Mouse (Mus musculus): Measurements from ENCODE around the gene Ino80e. TPM values are rescaled to one million over a fixed set of nuclear protein-coding genes. Genes with fewer than 3 reads are reported as not detected.
"Not testable (repeated sequence)": the region's sequence is repeated elsewhere in the genome, so short reads cannot be mapped to it uniquely, and the experiment has no call there.

The Ino80e gene
- polyA plus RNA-seq (2016; fragmentation: Nextera tagmentation; extraction: Ambion mirVana): 105 and 107 TPM in 2 replicates

- H3K4me3 ChIP-seq: peak within 1 kb of the TSS; percentile 72
- under 1% methylated on average over 41 of the region's 41 CpGs for WGBS
- DNase-seq (ENCODE audit: low spot score): peak; percentile 95
- peak within 1 kb of the TSS; percentile 94 for H3K27ac ChIP-seq (replicated peaks)
- no peaks in the 10 kb centered on the region for H3K9me3 ChIP-seq (replicated peaks)
- peaks cover 40% of the 10 kb centered on the region for H3K4me1 ChIP-seq
- peaks cover 79% of the 10 kb centered on the region for H3K36me3 ChIP-seq
- no peaks in the 10 kb centered on the region for H3K27me3 ChIP-seq (ENCODE audit: low read depth, poor library complexity, severe bottlenecking)
These were observed at the start of gene Ino80e for GRCm38 (mm10) chr7:126862147-126862784. Gene Ino80e, minus strand, starts transcription at chr7:126862377.

- Histone ChIP-seq H3K4me3 (no peak overlapping the region), H3K4me1 (no peaks in the 10 kb centered on the region), H3K36me3 (peaks cover 15% of the 10 kb centered on the region; the same call in 1 of the 2 replicates), H3K9me3 (replicated peaks) (no peaks in the 10 kb centered on the region), H3K27me3 (ENCODE audit: low read depth, poor library complexity, severe bottlenecking) (no peaks in the 10 kb centered on the region), H3K27ac (replicated peaks) (no peak overlapping the region)
- 81% methylated on average over 3 of the region's 3 CpGs for WGBS
- no peak for DNase-seq (ENCODE audit: low spot score)
These were observed 43.4 kb upstream of the Ino80e start for GRCm38 (mm10) chr7:126905590-126905989.

- DNase-seq (ENCODE audit: low spot score); H3K27ac ChIP-seq (replicated peaks); H3K27me3 ChIP-seq (ENCODE audit: low read depth, poor library complexity, severe bottlenecking); H3K4me3 ChIP-seq; H3K9me3 ChIP-seq (replicated peaks): not testable (repeated sequence)
- Histone ChIP-seq H3K36me3 (peaks cover 19% of the 10 kb centered on the region), H3K4me1 (peaks cover 22% of the 10 kb centered on the region)
- WGBS: 94% methylated on average over 8 of the region's 9 CpGs
These were observed 37.6 kb upstream of the Ino80e start for GRCm38 (mm10) chr7:126899781-126900180.

GRCm38 (mm10) chr7:126898102-126898990 lies 36.2 kb upstream of the Ino80e start:
- Histone ChIP-seq H3K27me3 (ENCODE audit: low read depth, poor library complexity, severe bottlenecking) (no peaks in the 10 kb centered on the region), H3K36me3 (peaks cover 25% of the 10 kb centered on the region), H3K4me3 (peak overlapping the region; percentile 78), H3K9me3 (replicated peaks) (no peaks in the 10 kb centered on the region), H3K4me1 (peaks cover 22% of the 10 kb centered on the region), H3K27ac (replicated peaks) (peak overlapping the region; percentile 90)
- peak; percentile 97 for DNase-seq (ENCODE audit: low spot score)
- 11% methylated on average over 37 of the region's 37 CpGs for WGBS

GRCm38 (mm10) chr7:126897390-126898101 lies 35.4 kb upstream of the Ino80e start:
- Histone ChIP-seq H3K4me3 (peak overlapping the region; percentile 78), H3K27me3 (ENCODE audit: low read depth, poor library complexity, severe bottlenecking) (no peaks in the 10 kb centered on the region), H3K27ac (replicated peaks) (peak overlapping the region; percentile 90), H3K4me1 (peaks cover 22% of the 10 kb centered on the region), H3K36me3 (peaks cover 29% of the 10 kb centered on the region), H3K9me3 (replicated peaks) (no peaks in the 10 kb centered on the region)
- WGBS: 28% methylated on average over 16 of the region's 16 CpGs
- DNase-seq (ENCODE audit: low spot score): no peak

- Histone ChIP-seq H3K4me1 (peaks cover 22% of the 10 kb centered on the region), H3K36me3 (peaks cover 33% of the 10 kb centered on the region), H3K27ac (replicated peaks) (no peak overlapping the region), H3K27me3 (ENCODE audit: low read depth, poor library complexity, severe bottlenecking) (no peaks in the 10 kb centered on the region), H3K9me3 (replicated peaks) (no peaks in the 10 kb centered on the region), H3K4me3 (no peak overlapping the region)
- 90% methylated on average over 5 of the region's 5 CpGs for WGBS
- no peak for DNase-seq (ENCODE audit: low spot score)
These were observed 34.7 kb upstream of the Ino80e start for GRCm38 (mm10) chr7:126896912-126897311.

GRCm38 (mm10) chr7:126888852-126889251 lies 26.7 kb upstream of the Ino80e start:
- peaks cover 11% of the 10 kb centered on the region for H3K4me1 ChIP-seq
- H3K36me3 ChIP-seq: peaks cover 42% of the 10 kb centered on the region
- WGBS: 51% methylated on average over 7 of the region's 7 CpGs
- H3K9me3 ChIP-seq (replicated peaks): no peaks in the 10 kb centered on the region
- no peaks in the 10 kb centered on the region for H3K27me3 ChIP-seq (ENCODE audit: low read depth, poor library complexity, severe bottlenecking)
- no peak for DNase-seq (ENCODE audit: low spot score)
- H3K27ac ChIP-seq (replicated peaks): no peak overlapping the region
- no peak overlapping the region for H3K4me3 ChIP-seq

GRCm38 (mm10) chr7:126887281-126887680 lies 25.1 kb upstream of the Ino80e start:
- Histone ChIP-seq H3K36me3 (peaks cover 33% of the 10 kb centered on the region), H3K27ac (replicated peaks) (no peak overlapping the region), H3K4me3 (no peak overlapping the region), H3K9me3 (replicated peaks) (no peaks in the 10 kb centered on the region), H3K4me1 (peaks cover 27% of the 10 kb centered on the region), H3K27me3 (ENCODE audit: low read depth, poor library complexity, severe bottlenecking) (no peaks in the 10 kb centered on the region)
- WGBS: 92% methylated on average over 5 of the region's 5 CpGs
- DNase-seq (ENCODE audit: low spot score): no peak

- peaks cover 29% of the 10 kb centered on the region for H3K36me3 ChIP-seq
- WGBS: under 1% methylated on average over 56 of the region's 56 CpGs
- DNase-seq (ENCODE audit: low spot score): peak; percentile 99
These were observed 22.3 kb upstream of the Ino80e start, which contains the start of gene Taok2 for GRCm38 (mm10) chr7:126884286-126885164. Gene Taok2, minus strand, starts transcription at chr7:126884703.

GRCm38 (mm10) chr7:126883731-126884181 lies 21.6 kb upstream of the Ino80e start:
- H3K36me3 ChIP-seq: peaks cover 35% of the 10 kb centered on the region
- peaks cover 49% of the 10 kb centered on the region for H3K4me1 ChIP-seq
- DNase-seq (ENCODE audit: low spot score): peak; percentile 40
- H3K27ac ChIP-seq (replicated peaks): peak overlapping the region; percentile 91
- no peaks in the 10 kb centered on the region for H3K9me3 ChIP-seq (replicated peaks)
- WGBS: under 1% methylated on average over 15 of the region's 15 CpGs
- H3K4me3 ChIP-seq: peak overlapping the region; percentile 89
- H3K27me3 ChIP-seq (ENCODE audit: low read depth, poor library complexity, severe bottlenecking): no peaks in the 10 kb centered on the region

More at GRCm38 (mm10) chr7:126884286-126885164, 22.3 kb upstream of the Ino80e start, which contains the start of gene Taok2:
- peak within 1 kb of the TSS; percentile 91 for H3K27ac ChIP-seq (replicated peaks)
- no peaks in the 10 kb centered on the region for H3K27me3 ChIP-seq (ENCODE audit: low read depth, poor library complexity, severe bottlenecking)
- no peaks in the 10 kb centered on the region for H3K9me3 ChIP-seq (replicated peaks)
- H3K4me1 ChIP-seq: peaks cover 49% of the 10 kb centered on the region
- peak within 1 kb of the TSS; percentile 89 for H3K4me3 ChIP-seq

GRCm38 (mm10) chr7:126881040-126881439 lies 18.9 kb upstream of the Ino80e start:
- peaks cover 59% of the 10 kb centered on the region for H3K36me3 ChIP-seq
- no peak for DNase-seq (ENCODE audit: low spot score)

More at GRCm38 (mm10) chr7:126881040-126881439, 18.9 kb upstream of the Ino80e start:
- Histone ChIP-seq H3K9me3 (replicated peaks) (no peaks in the 10 kb centered on the region), H3K27ac (replicated peaks) (no peak overlapping the region; the same call in 1 of the 2 replicates), H3K27me3 (ENCODE audit: low read depth, poor library complexity, severe bottlenecking) (no peaks in the 10 kb centered on the region), H3K4me3 (peak overlapping the region; percentile 89; the same call in 1 of the 2 replicates), H3K4me1 (peaks cover 49% of the 10 kb centered on the region)
- WGBS: 87% methylated on average over 6 of the region's 6 CpGs
